Mouse (Mus musculus): Measurements from ENCODE around the gene Dusp13. TPM values are rescaled to one million over a fixed set of nuclear protein-coding genes. Genes with fewer than 3 reads are reported as not detected.

Gene Dusp13
- polyA plus RNA-seq, 2 experiments = 0.04 TPM; not detected in 1

DNA sequence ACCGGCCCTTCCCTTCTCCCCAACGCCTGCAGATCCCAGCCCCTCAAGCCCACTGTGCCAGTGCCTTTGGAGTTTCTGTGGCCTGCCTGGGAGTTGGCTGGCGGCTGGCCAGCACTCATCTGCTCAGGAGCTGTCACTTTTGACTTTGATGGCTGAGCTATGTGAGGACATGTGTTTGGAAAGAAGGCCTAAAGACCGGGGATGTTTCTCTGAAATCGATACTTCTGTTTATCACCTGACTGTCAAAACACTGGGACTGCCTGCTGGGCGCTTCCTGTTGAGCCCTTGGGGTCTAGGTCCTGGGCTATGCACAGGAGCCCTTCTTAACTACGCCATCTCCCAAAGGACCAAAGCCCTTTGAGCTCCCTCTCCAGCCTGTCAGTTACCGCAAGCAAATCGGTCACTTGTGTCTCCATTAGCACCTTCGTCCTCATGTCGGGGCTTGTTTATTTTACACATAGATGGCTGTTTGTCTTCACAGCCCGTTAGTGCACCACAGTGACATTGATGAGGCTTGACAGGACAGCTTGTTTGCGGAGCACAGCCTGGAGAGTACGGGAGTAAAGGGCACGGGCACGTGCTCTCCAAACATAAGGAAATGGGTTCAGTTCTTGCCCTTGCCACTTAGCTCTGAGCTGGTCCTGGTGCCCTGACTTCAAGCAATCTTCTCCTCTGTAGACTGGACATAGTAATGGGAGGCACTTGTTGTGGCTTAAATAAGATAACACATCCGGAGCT, 31.2 kb downstream of the Dusp13 start:
- H3K9ac ChIP-seq (replicated peaks) = no peak overlapping the region
- peaks cover 0 to 6% of the 10 kb centered on the region in 2 experiments; a peak in 2 of 4 replicates for H3K4me1 ChIP-seq (replicated peaks; ENCODE audit: control insufficient read depth in 2 of 2, insufficient read depth in 2 of 2, low read length in 1 of 2)
- 45% methylated on average over 17 of the region's 17 CpGs for WGBS (ENCODE audit: insufficient replicate concordance)
- H3K4me3 ChIP-seq (ENCODE audit: insufficient read depth in 1 of 2, low read depth in 2 of 2, low read length in 2 of 2) = no peak overlapping the region
- no peak overlapping the region for H3K27ac ChIP-seq
- no peaks in the 10 kb centered on the region for H3K36me3 ChIP-seq (replicated peaks; ENCODE audit: control insufficient read depth, insufficient read depth, low read depth)
- H3K27me3 ChIP-seq (ENCODE audit: control insufficient read depth, insufficient read depth, low read length) = no peaks in the 10 kb centered on the region; the same call in 1 of the 2 replicates
- no peak for DNase-seq (ENCODE audit: low read depth in 3 of 3, low spot score in 3 of 3)
- no peak overlapping the region for H3K4me2 ChIP-seq (ENCODE audit: low read depth)
- H3K9me3 ChIP-seq (ENCODE audit: control insufficient read depth, low read length) = no peaks in the 10 kb centered on the region
- no peak for ATAC-seq (ENCODE audit: insufficient read depth)
- TF ChIP-seq EP300 (IDR thresholded peaks at IDR 0.05; ENCODE audit: low read depth) = no peak
- TF ChIP-seq CTCF (IDR thresholded peaks at IDR 0.05; ENCODE audit: low read depth) = no peak

DNA sequence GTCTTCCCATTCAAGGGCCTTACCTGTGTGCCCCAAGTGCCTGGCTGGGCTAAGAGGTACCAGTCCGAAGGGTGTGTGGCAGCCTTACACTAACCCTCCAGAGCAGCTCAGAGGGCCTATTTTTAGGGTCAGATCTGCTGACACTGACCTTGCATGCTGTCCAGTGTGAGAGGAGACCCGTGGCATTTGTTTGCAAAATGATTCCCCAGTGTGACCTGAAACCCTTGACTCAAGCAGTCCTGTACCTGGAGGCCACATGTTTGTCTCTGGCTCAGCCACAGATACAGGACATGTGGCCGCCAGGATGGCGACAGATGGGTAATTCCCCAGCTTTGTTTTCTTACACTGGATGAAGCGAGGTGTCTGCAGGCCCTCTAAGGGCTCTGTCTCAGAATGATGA, 36.5 kb downstream of the Dusp13 start, which contains the start of gene Dupd1:
Gene Dupd1 (minus strand): TSS at position 91 of the 400 bp plus-strand sequence.
- whole genome bisulfite sequencing (ENCODE audit: insufficient replicate concordance) = 59% methylated on average over 5 of the region's 5 CpGs
- Histone ChIP-seq H3K4me2 (ENCODE audit: low read depth) (no peak within 1 kb of the TSS), H3K9me3 (ENCODE audit: control insufficient read depth, low read length) (no peaks in the 10 kb centered on the region), H3K9ac (replicated peaks) (no peak within 1 kb of the TSS), H3K27me3 (ENCODE audit: control insufficient read depth, insufficient read depth, low read length) (no peaks in the 10 kb centered on the region), H3K4me3 (ENCODE audit: insufficient read depth in 1 of 2, low read depth in 2 of 2, low read length in 2 of 2) (no peak within 1 kb of the TSS), H3K4me1 (replicated peaks; ENCODE audit: control insufficient read depth in 2 of 2, insufficient read depth in 2 of 2, low read length in 1 of 2) (no peaks in the 10 kb centered on the region), H3K27ac (no peak within 1 kb of the TSS), H3K36me3 (replicated peaks; ENCODE audit: control insufficient read depth, insufficient read depth, low read depth) (no peaks in the 10 kb centered on the region)
- ATAC-seq (ENCODE audit: insufficient read depth) (no peak), DNase-seq (ENCODE audit: low read depth in 3 of 3, low spot score in 3 of 3) (no peak)
- TF ChIP-seq EP300 (IDR thresholded peaks at IDR 0.05; ENCODE audit: low read depth) (no peak), CTCF (IDR thresholded peaks at IDR 0.05; ENCODE audit: low read depth) (no peak)

DNA sequence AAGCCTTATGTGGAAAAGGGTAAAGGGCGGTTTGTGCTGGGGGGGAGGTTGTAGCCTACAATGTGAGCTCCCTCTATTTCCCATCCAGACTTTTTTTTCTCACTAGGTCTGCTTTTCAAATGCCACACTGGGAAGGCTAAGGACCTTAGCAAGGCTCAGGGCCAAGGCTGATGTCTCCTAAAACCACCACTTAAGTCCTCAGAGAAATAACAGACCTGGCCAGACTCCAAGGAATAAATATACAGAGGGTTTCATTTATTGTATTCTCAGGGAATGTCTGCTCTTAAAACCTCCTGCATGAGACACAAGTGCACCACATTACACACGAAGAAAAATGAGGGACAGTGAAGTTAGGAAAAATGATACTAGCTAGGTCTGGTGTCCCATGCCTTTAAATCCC, 39.8 kb downstream of the Dusp13 start:
- Histone ChIP-seq H3K36me3 (replicated peaks; ENCODE audit: control insufficient read depth, insufficient read depth, low read depth) (no peaks in the 10 kb centered on the region), H3K4me3 (ENCODE audit: insufficient read depth in 1 of 2, low read depth in 2 of 2, low read length in 2 of 2) (no peak overlapping the region), H3K27ac (no peak overlapping the region), H3K4me1 (replicated peaks; ENCODE audit: control insufficient read depth in 2 of 2, insufficient read depth in 2 of 2, low read length in 1 of 2) (no peaks in the 10 kb centered on the region), H3K4me2 (ENCODE audit: low read depth) (no peak overlapping the region), H3K27me3 (ENCODE audit: control insufficient read depth, insufficient read depth, low read length) (no peaks in the 10 kb centered on the region), H3K9me3 (ENCODE audit: control insufficient read depth, low read length) (no peaks in the 10 kb centered on the region), H3K9ac (replicated peaks) (no peak overlapping the region)
- 60% methylated on average over 2 of the region's 2 CpGs for WGBS (ENCODE audit: insufficient replicate concordance)
- no peak for DNase-seq (ENCODE audit: low read depth in 3 of 3, low spot score in 3 of 3)
- no peak for ATAC-seq (ENCODE audit: insufficient read depth)
- TF ChIP-seq EP300 (IDR thresholded peaks at IDR 0.05; ENCODE audit: low read depth) (no peak), CTCF (IDR thresholded peaks at IDR 0.05; ENCODE audit: low read depth) (no peak)

DNA sequence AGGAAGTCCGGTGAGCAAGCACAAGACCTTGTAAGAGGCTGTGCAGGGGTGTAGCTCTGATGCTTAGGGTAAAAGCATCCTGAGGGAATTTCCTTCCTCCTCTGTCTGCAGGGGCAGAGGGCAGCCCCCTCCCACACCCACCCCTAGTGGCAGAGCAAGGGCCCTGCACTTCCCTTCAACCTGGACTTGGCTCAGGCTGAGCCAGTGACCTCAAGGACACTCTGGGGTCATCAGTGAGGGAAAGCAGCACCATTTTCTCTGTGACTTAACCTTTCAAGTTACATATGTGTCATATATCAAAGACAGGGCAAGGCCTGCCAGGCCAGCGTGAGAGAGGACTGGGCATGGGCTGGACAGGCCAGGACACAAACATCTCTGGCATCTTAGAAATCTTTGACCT, 41.4 kb downstream of the Dusp13 start:
- H3K27me3 ChIP-seq (ENCODE audit: control insufficient read depth, insufficient read depth, low read length) = no peaks in the 10 kb centered on the region
- H3K36me3 ChIP-seq (replicated peaks; ENCODE audit: control insufficient read depth, insufficient read depth, low read depth) = no peaks in the 10 kb centered on the region
- H3K27ac ChIP-seq = no peak overlapping the region
- DNase-seq (ENCODE audit: low read depth in 3 of 3, low spot score in 3 of 3) (no peak), ATAC-seq (ENCODE audit: insufficient read depth) (no peak)
- TF ChIP-seq EP300 (IDR thresholded peaks at IDR 0.05; ENCODE audit: low read depth) (no peak), CTCF (IDR thresholded peaks at IDR 0.05; ENCODE audit: low read depth) (peak; percentile 35; the same call in 1 of the 2 replicates)
- 60% methylated on average over 2 of the region's 2 CpGs for WGBS (ENCODE audit: insufficient replicate concordance)
- H3K4me2 ChIP-seq (ENCODE audit: low read depth) = no peak overlapping the region
- H3K9me3 ChIP-seq (ENCODE audit: control insufficient read depth, low read length) = no peaks in the 10 kb centered on the region
- H3K4me1 ChIP-seq (replicated peaks; ENCODE audit: control insufficient read depth in 2 of 2, insufficient read depth in 2 of 2, low read length in 1 of 2) = no peaks in the 10 kb centered on the region; a peak in 1 of 4 replicates
- H3K4me3 ChIP-seq (ENCODE audit: insufficient read depth in 1 of 2, low read depth in 2 of 2, low read length in 2 of 2) = no peak overlapping the region
- H3K9ac ChIP-seq (replicated peaks) = no peak overlapping the region

DNA sequence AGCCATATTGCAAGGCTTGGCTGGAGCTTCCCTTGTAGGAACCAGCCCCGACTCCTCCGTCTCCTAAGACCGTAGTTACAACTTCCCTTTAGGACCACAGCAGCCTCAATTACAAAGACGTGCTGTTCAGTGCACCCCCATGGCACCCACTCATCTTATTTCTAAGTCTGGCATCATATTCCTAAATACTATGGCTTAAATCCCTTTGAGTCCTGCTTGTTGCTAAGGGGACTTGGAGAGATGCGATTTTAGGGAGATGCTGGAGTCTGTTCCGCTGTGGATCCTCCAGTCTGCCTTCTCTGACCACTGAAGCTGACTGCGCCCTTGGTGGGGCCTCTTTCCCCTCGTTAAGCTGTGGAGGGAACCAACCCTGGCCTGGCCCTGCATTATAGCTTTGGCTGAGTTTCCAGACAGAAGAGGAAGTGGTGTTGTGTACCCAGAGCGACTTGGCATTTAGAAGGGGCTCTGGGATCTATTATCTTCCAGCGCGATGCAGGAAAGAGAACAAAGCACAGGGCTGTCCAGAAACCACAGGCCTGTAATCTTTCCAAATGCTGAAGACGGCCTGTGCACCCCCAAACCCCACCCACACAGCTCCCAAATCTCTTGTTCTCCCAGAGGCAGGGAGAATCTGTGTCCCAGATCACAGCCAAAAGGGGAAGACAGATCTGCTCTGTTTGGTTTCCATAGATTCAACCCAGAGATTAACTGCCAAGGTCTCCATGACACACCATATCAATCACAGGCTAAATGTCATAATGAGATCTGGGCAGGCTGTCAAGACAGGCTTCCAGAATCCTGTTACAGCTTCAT, 44.0 kb downstream of the Dusp13 start:
- H3K4me2 ChIP-seq (ENCODE audit: low read depth) = no peak overlapping the region
- WGBS (ENCODE audit: insufficient replicate concordance) = 17% methylated on average over 12 of the region's 12 CpGs
- H3K9ac ChIP-seq (replicated peaks) = no peak overlapping the region
- no peaks in the 10 kb centered on the region for H3K9me3 ChIP-seq (ENCODE audit: control insufficient read depth, low read length)
- TF ChIP-seq EP300 (IDR thresholded peaks at IDR 0.05; ENCODE audit: low read depth) (no peak), CTCF (IDR thresholded peaks at IDR 0.05; ENCODE audit: low read depth) (no peak)
- H3K4me1 ChIP-seq (replicated peaks; ENCODE audit: control insufficient read depth in 2 of 2, insufficient read depth in 2 of 2, low read length in 1 of 2) = no peaks in the 10 kb centered on the region; a peak in 1 of 4 replicates
- peak in 1 of 3 experiments; percentile 14 for DNase-seq (ENCODE audit: low read depth in 3 of 3, low spot score in 3 of 3)
- no peaks in the 10 kb centered on the region for H3K36me3 ChIP-seq (replicated peaks; ENCODE audit: control insufficient read depth, insufficient read depth, low read depth)
- H3K4me3 ChIP-seq (ENCODE audit: insufficient read depth in 1 of 2, low read depth in 2 of 2, low read length in 2 of 2) = no peak overlapping the region
- no peak overlapping the region for H3K27ac ChIP-seq
- no peak for ATAC-seq (ENCODE audit: insufficient read depth)
- H3K27me3 ChIP-seq (ENCODE audit: control insufficient read depth, insufficient read depth, low read length) = no peaks in the 10 kb centered on the region

Data from liver, embryonic 14.5 days (tissue).